Mouse (Mus musculus) heart, postnatal 0 days (tissue): Measurements from ENCODE around the gene Myo10. TPM values are rescaled to one million over a fixed set of nuclear protein-coding genes. Genes with fewer than 3 reads are reported as not detected.

Source experiments
- ATAC-seq: fragments of 200-750 bp; cut with Nextera tagmentation; 2 replicates; pipeline ENCODE4 v1.8.0; 2017; ENCODE audit warnings: low read depth, moderate number of reproducible peaks, moderate library complexity; ENCODE audit not compliant: insufficient read depth
- DNase-seq: peaks from one replicate; pipeline ENCODE4 v3.0.0-alpha.2; 2016; ENCODE audit warnings: low spot score
- H3K27ac ChIP-seq: fragments of 300-500 bp; sonication (generic); 2 replicates; pipeline ENCODE4 v1.5.1; 2014; ENCODE audit warnings: low read depth, mild to moderate bottlenecking
- H3K27me3 ChIP-seq: fragments of 300-500 bp; sonication (generic); 2 replicates; pipeline ENCODE4 v1.6.1; 2014; ENCODE audit warnings: low read length, mixed read lengths; ENCODE audit not compliant: control insufficient read depth, insufficient read depth
- H3K36me3 ChIP-seq: fragments of 300-500 bp; sonication (generic); replicated peaks from 2 replicates; pipeline ENCODE4 v1.6.1; 2014; ENCODE audit warnings: low read length, mixed read lengths; ENCODE audit not compliant: control insufficient read depth, insufficient read depth
- H3K4me1 ChIP-seq: fragments of 300-500 bp; sonication (generic); 2 replicates; pipeline ENCODE4 v1.6.1; 2014; ENCODE audit warnings: antibody characterized with exemption; ENCODE audit not compliant: control insufficient read depth, insufficient read depth
- H3K4me2 ChIP-seq: fragments of 300-500 bp; sonication (generic); 2 replicates; pipeline ENCODE4 v1.6.1; 2014; ENCODE audit warnings: low read depth, mild to moderate bottlenecking, low read length, moderate library complexity
- H3K4me3 ChIP-seq: fragments of 300-500 bp; sonication (generic); 2 replicates; pipeline ENCODE4 v1.5.1; 2014; ENCODE audit warnings: low read depth, low read length
- H3K9ac ChIP-seq: fragments of 300-500 bp; sonication (generic); replicated peaks from 2 replicates; pipeline ENCODE4 v1.6.1; 2014; ENCODE audit warnings: low read depth, low read length, mixed read lengths
- H3K9me3 ChIP-seq: fragments of 300-500 bp; sonication (generic); replicated peaks from 2 replicates; pipeline ENCODE4 v1.6.1; 2016; ENCODE audit warnings: low read length; ENCODE audit not compliant: control insufficient read depth
- CTCF ChIP-seq: IDR thresholded peaks from 2 replicates; pipeline ENCODE4 v1.5.1; 2016; ENCODE audit warnings: antibody characterized with exemption, control low read depth, low read depth
- EP300 ChIP-seq: IDR thresholded peaks from 2 replicates; pipeline ENCODE4 v1.6.1; 2016; ENCODE audit warnings: antibody characterized with exemption, low read depth
- WGBS: fragments of 180-500 bp; shearing (Covaris S2); extraction: QIAGEN DNeasy Blood & Tissue Kit; methylation state at CpG from one replicate; pipeline ENCODE4 v1.1.7; 2014; 5-methylcytosine and 5-hydroxymethylcytosine counted together
- polyA plus RNA-seq: library from polyadenylated mRNA; unstranded; fragments of >200 nt; fragmentation: Nextera tagmentation; extraction: Ambion mirVana; gene quantifications from 2 replicates; pipeline ENCODE4 v1.2.1, GENCODE M21; 2015
- total RNA-seq: library from RNA; depleted of rRNA; stranded (reverse); fragments of >200 nt; gene quantifications from 2 replicates; pipeline ENCODE4 v1.2.3, GENCODE M21; 2014; ENCODE audit warnings: low replicate concordance

Gene Myo10
- total and polyA plus RNA-seq, 2 experiments from 2014 or later: 6.2 to 7.6 TPM

DNA sequence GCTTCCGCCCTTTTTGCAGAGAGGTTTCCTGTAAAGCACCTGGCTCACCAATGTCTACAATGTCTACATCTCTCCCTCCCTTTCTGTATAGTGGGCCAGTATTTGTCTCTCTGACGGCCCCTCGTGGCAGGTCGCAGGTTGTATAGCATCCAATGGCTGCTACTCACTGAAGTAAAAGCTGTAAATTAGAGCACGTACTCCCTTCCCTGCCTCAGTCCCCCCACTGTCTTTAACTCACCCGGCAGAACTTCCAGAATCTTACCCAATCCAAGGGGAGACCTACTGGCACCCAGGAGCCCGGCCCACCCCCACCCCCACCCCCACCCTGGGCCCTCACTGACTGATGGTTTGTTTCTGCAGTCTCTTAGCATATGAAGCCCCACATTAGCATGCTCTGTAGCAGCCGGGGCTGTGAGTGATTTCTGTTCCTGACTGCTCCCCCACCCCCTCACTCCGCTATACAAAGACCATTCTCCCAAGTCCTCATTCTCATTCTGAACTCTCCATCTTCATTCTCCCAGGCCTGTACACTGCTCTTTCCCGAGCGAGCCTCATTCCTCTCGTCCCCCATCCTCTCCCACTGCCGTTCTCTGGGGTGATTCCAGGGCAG is 132.1 kb downstream of the Myo10 start:
- H3K27ac ChIP-seq: no peak overlapping the region
- H3K4me3 ChIP-seq: no peak overlapping the region
- H3K4me2 ChIP-seq: no peak overlapping the region
- no peaks in the 10 kb centered on the region for H3K4me1 ChIP-seq
- ATAC-seq (no peak), DNase-seq (no peak)
- H3K36me3 ChIP-seq: no peaks in the 10 kb centered on the region
- H3K9me3 ChIP-seq: no peaks in the 10 kb centered on the region
- TF ChIP-seq CTCF: no peak
- TF ChIP-seq EP300: no peak
- 50% methylated on average over 13 of the region's 13 CpGs for WGBS
- no peak overlapping the region for H3K9ac ChIP-seq
- H3K27me3 ChIP-seq: no peaks in the 10 kb centered on the region

DNA sequence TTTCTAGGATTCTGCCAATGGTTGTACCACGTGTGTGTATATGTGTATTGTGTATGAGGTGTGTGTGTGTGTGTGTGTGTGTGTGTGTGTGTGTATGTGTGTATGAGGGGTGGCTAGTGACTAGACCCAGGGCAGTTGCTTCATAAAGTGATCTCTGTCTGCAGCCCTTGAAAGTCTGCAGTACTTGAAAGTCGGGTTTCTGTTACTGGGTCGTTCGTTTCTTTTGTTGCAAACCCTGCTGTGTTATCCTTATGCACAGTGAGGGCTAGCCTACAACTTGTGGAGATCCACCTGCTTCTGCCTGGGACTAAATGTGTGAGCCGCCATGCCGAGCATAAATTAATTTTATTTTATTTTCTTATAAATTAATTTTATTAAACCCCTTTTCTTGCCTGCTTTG is 133.2 kb downstream of the Myo10 start:
- WGBS: 72% methylated on average over 6 of the region's 6 CpGs
- H3K4me1 ChIP-seq: no peaks in the 10 kb centered on the region
- no peak overlapping the region for H3K4me2 ChIP-seq
- DNase-seq (no peak), ATAC-seq (no peak)
- TF ChIP-seq CTCF: no peak
- no peak for TF ChIP-seq EP300
- no peak overlapping the region for H3K27ac ChIP-seq
- H3K9ac ChIP-seq: no peak overlapping the region
- H3K9me3 ChIP-seq: no peaks in the 10 kb centered on the region
- no peak overlapping the region for H3K4me3 ChIP-seq
- H3K36me3 ChIP-seq: no peaks in the 10 kb centered on the region
- no peaks in the 10 kb centered on the region for H3K27me3 ChIP-seq

DNA sequence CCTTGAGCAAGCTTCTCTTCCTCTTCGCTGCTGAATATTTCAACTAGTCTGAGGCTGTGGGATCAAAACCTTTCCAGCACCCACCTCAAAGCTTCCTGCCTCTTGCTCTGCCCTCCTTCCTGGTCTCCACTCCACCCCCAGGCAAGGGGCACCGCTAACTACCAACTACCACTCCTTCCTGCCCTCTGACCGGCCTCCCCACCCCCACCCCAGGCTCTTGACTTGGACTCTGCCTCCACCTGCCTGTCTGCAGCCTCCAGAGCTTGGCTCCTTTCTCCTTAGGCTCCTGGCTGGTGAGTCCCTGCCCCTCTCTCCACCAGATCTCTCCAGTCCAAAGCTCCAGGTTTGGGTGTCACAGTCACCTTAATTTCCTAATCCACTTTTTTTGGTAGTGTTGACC is 133.7 kb downstream of the Myo10 start:
- no peak overlapping the region for H3K4me3 ChIP-seq
- TF ChIP-seq EP300 (no peak), CTCF (no peak)
- H3K4me2 ChIP-seq: no peak overlapping the region
- no peaks in the 10 kb centered on the region for H3K27me3 ChIP-seq
- DNase-seq (no peak), ATAC-seq (no peak)
- no peaks in the 10 kb centered on the region for H3K9me3 ChIP-seq
- no peak overlapping the region for H3K27ac ChIP-seq
- H3K4me1 ChIP-seq: no peaks in the 10 kb centered on the region
- 67% methylated on average over 3 of the region's 3 CpGs for WGBS
- H3K9ac ChIP-seq: no peak overlapping the region
- no peaks in the 10 kb centered on the region for H3K36me3 ChIP-seq

- no peak for TF ChIP-seq EP300
- TF ChIP-seq CTCF: no peak
- no peak overlapping the region for H3K9ac ChIP-seq
- H3K4me2 ChIP-seq: no peak overlapping the region
- no peaks in the 10 kb centered on the region for H3K27me3 ChIP-seq
- no peaks in the 10 kb centered on the region for H3K36me3 ChIP-seq
- ATAC-seq: no peak
- DNase-seq: no peak
- 79% methylated on average over 10 of the region's 10 CpGs for WGBS
- H3K4me3 ChIP-seq: no peak overlapping the region
- no peaks in the 10 kb centered on the region for H3K4me1 ChIP-seq
- H3K27ac ChIP-seq: no peak overlapping the region
- H3K9me3 ChIP-seq: no peaks in the 10 kb centered on the region
These were observed 135.7 kb downstream of the Myo10 start for GRCm38 (mm10) chr15:25758037-25758436.

DNA sequence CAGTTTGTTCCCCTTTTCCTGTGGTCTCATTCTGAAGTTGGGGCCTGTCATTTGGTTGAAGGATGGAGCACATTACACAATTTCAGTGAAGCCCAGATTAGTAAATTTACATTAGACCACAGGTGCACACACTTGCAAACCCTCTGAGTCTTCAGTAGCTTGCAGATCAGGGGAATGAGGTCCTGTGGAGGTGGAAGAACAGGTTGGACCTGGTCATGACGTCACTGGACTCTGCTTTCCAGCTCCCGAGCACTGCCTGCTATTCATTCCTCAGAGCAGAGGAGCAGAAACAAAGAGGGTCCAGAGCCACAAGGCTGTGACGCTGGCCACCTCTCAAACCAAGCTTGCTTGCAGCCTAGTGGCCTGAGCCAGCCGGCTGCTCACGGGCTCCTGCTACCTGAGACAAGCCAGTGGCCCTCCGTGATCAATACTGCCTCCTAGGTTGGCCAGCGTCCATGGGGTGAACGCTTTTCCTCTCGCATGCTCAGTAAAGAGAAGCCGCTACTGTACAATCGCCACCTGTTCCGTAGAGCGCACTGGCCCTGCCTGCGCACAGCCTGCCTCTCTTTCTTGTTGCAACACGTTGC is 136.3 kb downstream of the Myo10 start:
- WGBS: 74% methylated on average over 15 of the region's 15 CpGs
- Histone ChIP-seq H3K27me3 (no peaks in the 10 kb centered on the region), H3K9me3 (no peaks in the 10 kb centered on the region), H3K4me2 (no peak overlapping the region), H3K4me3 (no peak overlapping the region), H3K27ac (no peak overlapping the region), H3K9ac (no peak overlapping the region), H3K36me3 (no peaks in the 10 kb centered on the region), H3K4me1 (no peaks in the 10 kb centered on the region)
- ATAC-seq: no peak
- DNase-seq: no peak
- no peak for TF ChIP-seq EP300
- TF ChIP-seq CTCF: no peak

GRCm38 (mm10) chr15:25760304-25760703 is 138.0 kb downstream of the Myo10 start:
- H3K36me3 ChIP-seq: no peaks in the 10 kb centered on the region
- DNase-seq (no peak), ATAC-seq (no peak)
- TF ChIP-seq CTCF (no peak), EP300 (no peak)
- no peak overlapping the region for H3K4me3 ChIP-seq
- 86% methylated on average over 5 of the region's 5 CpGs for WGBS
- no peak overlapping the region for H3K9ac ChIP-seq
- H3K9me3 ChIP-seq: no peaks in the 10 kb centered on the region
- H3K27me3 ChIP-seq: no peaks in the 10 kb centered on the region
- H3K4me1 ChIP-seq: peaks cover 5% of the 10 kb centered on the region; the same call in 1 of the 2 replicates
- no peak overlapping the region for H3K4me2 ChIP-seq
- no peak overlapping the region for H3K27ac ChIP-seq
